Mouse (Mus musculus): ENCODE data around the gene Mxra7. TPM values are rescaled to one million over a fixed set of nuclear protein-coding genes. Genes with fewer than 3 reads are reported as not detected.

The Mxra7 gene
- polyA plus RNA-seq, 1 experiment: 0.05 TPM

DNA sequence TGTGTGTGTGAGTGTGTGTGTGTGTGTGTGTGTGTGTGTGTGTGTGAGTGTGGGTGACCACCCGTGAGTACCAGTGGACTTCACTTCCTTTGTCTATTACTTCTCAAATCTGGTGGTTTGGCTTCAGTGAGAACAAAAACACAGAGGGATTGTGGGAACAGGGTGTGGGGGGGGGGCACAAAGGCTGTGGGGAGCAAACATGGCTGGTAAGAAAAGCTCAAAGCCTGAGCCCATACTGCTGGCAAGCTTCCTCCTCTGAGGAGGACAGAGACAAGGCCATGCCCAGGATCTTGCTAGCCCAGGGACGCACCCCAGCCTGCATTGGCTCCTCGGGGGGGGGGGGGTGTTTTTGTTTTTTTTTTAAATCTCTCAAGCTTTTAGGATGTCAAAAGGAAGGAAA, 20.3 kb downstream of the Mxra7 start:
- no peak overlapping the region for H3K4me3 ChIP-seq (replicated peaks)
- peaks cover 6% of the 10 kb centered on the region for H3K4me1 ChIP-seq (ENCODE audit: control insufficient read depth)
- H3K36me3 ChIP-seq (ENCODE audit: control insufficient read depth): no peaks in the 10 kb centered on the region
- peaks cover 8% of the 10 kb centered on the region for H3K27me3 ChIP-seq (ENCODE audit: control insufficient read depth)
- H3K9me3 ChIP-seq (ENCODE audit: control insufficient read depth, low read length): no peaks in the 10 kb centered on the region
- no peak for TF ChIP-seq TAL1 (IDR thresholded peaks at IDR 0.05; ENCODE audit: low read length)
- TF ChIP-seq GATA1 (IDR thresholded peaks at IDR 0.05; ENCODE audit: low read length): no peak

DNA sequence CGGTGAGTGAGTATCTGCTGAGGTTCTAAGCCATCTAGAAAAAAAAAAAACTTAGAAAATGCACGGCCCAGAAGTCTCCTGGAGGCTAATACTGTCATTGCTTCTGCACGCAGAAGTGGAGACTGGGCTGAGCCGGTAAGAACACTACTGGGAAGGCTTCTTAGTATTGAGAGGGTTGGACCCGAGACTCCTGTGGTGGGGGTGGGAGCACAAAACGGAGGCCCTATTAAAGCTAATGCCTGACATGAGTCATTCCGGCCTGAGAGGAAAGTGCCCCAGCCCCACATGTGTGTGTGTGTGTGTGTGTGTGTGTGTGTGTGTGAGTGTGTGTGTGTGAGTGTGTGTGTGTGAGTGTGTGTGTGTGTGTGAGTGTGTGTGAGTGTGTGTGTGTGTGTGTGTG, 20.7 kb downstream of the Mxra7 start:
- H3K4me1 ChIP-seq (ENCODE audit: control insufficient read depth): peaks cover 6% of the 10 kb centered on the region
- H3K36me3 ChIP-seq (ENCODE audit: control insufficient read depth): no peaks in the 10 kb centered on the region
- H3K4me3 ChIP-seq (replicated peaks): no peak overlapping the region
- no peaks in the 10 kb centered on the region for H3K9me3 ChIP-seq (ENCODE audit: control insufficient read depth, low read length)
- peaks cover 8% of the 10 kb centered on the region for H3K27me3 ChIP-seq (ENCODE audit: control insufficient read depth)
- TF ChIP-seq GATA1 (IDR thresholded peaks at IDR 0.05; ENCODE audit: low read length) (no peak), TAL1 (IDR thresholded peaks at IDR 0.05; ENCODE audit: low read length) (no peak)

DNA sequence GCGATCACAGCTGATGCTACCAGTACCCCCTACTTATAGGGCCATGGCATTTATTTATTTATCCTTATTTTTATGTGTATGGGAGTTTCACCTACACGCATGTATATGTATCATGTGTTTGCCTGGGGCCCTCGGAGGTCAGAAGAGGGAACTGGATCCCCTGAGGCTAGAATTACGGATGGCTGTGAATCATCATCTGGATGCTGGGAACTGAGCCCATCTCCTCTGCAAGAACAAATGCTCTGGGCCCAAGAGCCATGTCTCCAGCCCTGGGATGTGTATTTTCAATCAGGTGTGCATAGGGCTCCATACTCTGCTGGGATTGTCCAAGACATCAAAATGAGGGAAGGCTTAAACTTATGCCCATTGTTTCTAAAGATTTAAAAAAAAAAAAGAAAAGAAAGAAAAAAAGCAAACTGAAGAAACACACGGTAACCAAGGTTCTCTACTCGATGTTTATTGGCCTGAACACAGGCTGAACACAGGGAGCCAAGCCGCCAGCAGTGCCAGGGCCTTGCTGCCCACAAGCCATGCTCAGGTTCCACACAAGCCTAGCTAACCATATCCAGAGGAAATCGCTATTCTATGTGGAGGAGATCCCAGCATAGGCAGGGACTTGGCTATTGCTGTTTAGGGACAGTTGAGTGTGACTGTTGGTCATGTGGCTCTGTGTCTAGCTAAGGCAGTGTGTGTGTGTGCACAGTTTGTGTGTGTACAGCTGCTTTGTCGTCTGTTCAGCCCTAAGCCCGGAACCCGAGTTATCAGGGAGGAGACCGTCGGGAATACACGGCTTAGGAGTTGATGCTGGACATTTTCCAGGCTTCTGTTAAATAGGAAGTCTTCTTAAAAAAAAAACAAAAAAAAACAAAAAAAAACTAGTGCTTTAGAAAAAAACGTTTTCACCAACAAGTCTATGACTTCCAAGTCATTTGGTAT, 21.4 kb downstream of the Mxra7 start:
- peaks cover 5% of the 10 kb centered on the region for H3K4me1 ChIP-seq (ENCODE audit: control insufficient read depth)
- no peaks in the 10 kb centered on the region for H3K9me3 ChIP-seq (ENCODE audit: control insufficient read depth, low read length)
- H3K27me3 ChIP-seq (ENCODE audit: control insufficient read depth): peaks cover 8% of the 10 kb centered on the region

DNA sequence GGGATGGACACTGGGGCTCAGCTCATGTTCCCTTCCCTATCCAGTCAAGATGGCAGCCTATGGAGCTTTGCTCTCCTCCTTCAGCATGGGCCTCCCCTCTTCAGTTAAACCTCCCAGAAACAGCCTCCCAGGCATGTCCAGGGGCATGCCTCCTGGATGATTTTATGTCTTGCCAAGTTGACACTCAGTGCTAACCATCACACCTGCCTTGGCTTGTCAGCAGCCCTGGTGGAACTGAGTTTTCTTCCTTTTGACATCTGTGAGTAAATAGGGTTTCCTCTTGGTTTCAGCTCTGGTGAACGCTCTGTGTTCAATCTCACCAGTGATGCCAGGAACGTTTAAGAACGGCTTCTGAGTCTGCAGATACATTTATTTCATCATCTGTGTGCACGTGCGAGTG, 25.1 kb downstream of the Mxra7 start:
- Histone ChIP-seq H3K36me3 (ENCODE audit: control insufficient read depth) (no peaks in the 10 kb centered on the region), H3K9me3 (ENCODE audit: control insufficient read depth, low read length) (no peaks in the 10 kb centered on the region), H3K27me3 (ENCODE audit: control insufficient read depth) (no peaks in the 10 kb centered on the region), H3K4me3 (replicated peaks) (no peak overlapping the region), H3K4me1 (ENCODE audit: control insufficient read depth) (peaks cover 1% of the 10 kb centered on the region)
- TF ChIP-seq TAL1 (IDR thresholded peaks at IDR 0.05; ENCODE audit: low read length) (no peak), GATA1 (IDR thresholded peaks at IDR 0.05; ENCODE audit: low read length) (no peak)

More for the DNA sequence above, 21.4 kb downstream of the Mxra7 start:
- H3K36me3 ChIP-seq (ENCODE audit: control insufficient read depth): no peaks in the 10 kb centered on the region
- no peak for TF ChIP-seq GATA1 (IDR thresholded peaks at IDR 0.05; ENCODE audit: low read length)
- no peak overlapping the region for H3K4me3 ChIP-seq (replicated peaks)

GRCm38 (mm10) chr11:116801106-116801505, 26.7 kb downstream of the Mxra7 start:
- no peak overlapping the region for H3K4me3 ChIP-seq (replicated peaks)
- peaks cover 3% of the 10 kb centered on the region for H3K4me1 ChIP-seq (ENCODE audit: control insufficient read depth)
- no peaks in the 10 kb centered on the region for H3K36me3 ChIP-seq (ENCODE audit: control insufficient read depth)
- H3K27me3 ChIP-seq (ENCODE audit: control insufficient read depth): no peaks in the 10 kb centered on the region; the same call in 1 of the 2 replicates
- H3K9me3 ChIP-seq (ENCODE audit: control insufficient read depth, low read length): no peaks in the 10 kb centered on the region
- TF ChIP-seq GATA1 (IDR thresholded peaks at IDR 0.05; ENCODE audit: low read length): no peak
- no peak for TF ChIP-seq TAL1 (IDR thresholded peaks at IDR 0.05; ENCODE audit: low read length)

GRCm38 (mm10) chr11:116799364-116799763, 28.5 kb downstream of the Mxra7 start:
- Histone ChIP-seq H3K4me1 (ENCODE audit: control insufficient read depth) (peaks cover 3% of the 10 kb centered on the region), H3K36me3 (ENCODE audit: control insufficient read depth) (no peaks in the 10 kb centered on the region), H3K27me3 (ENCODE audit: control insufficient read depth) (no peaks in the 10 kb centered on the region; the same call in 1 of the 2 replicates), H3K9me3 (ENCODE audit: control insufficient read depth, low read length) (no peaks in the 10 kb centered on the region), H3K4me3 (replicated peaks) (no peak overlapping the region)
- no peak for TF ChIP-seq TAL1 (IDR thresholded peaks at IDR 0.05; ENCODE audit: low read length)
- TF ChIP-seq GATA1 (IDR thresholded peaks at IDR 0.05; ENCODE audit: low read length): no peak

DNA sequence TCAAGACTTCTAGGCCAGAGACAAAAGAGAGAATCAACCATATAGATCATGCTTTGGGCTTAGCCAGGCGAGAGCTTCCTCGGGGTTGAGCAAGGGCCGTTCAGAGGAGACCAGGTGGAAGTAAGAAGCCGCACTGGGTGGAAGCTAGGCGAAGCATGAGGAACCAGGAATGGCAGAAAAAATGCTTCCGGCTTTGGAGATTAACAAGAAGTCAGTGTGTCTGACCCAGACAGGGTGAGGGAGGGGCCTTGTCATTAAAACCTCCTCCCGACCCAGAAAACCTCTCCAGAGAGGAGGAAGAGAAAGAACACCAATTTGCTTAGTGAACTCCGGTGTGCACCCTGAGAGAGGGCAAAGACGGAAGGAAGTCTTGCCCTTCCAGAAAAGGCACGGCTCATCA, 43.6 kb downstream of the Mxra7 start:
- H3K4me3 ChIP-seq (replicated peaks): no peak overlapping the region
- H3K27me3 ChIP-seq (ENCODE audit: control insufficient read depth): peaks cover 4% of the 10 kb centered on the region; the same call in 1 of the 2 replicates
- H3K9me3 ChIP-seq (ENCODE audit: control insufficient read depth, low read length): no peaks in the 10 kb centered on the region
- H3K4me1 ChIP-seq (ENCODE audit: control insufficient read depth): peaks cover 13% of the 10 kb centered on the region
- H3K36me3 ChIP-seq (ENCODE audit: control insufficient read depth): no peaks in the 10 kb centered on the region
- no peak for TF ChIP-seq GATA1 (IDR thresholded peaks at IDR 0.05; ENCODE audit: low read length)
- no peak for TF ChIP-seq TAL1 (IDR thresholded peaks at IDR 0.05; ENCODE audit: low read length)

- Histone ChIP-seq H3K9me3 (ENCODE audit: control insufficient read depth, low read length) (no peaks in the 10 kb centered on the region), H3K27me3 (ENCODE audit: control insufficient read depth) (peaks cover 4% of the 10 kb centered on the region; the same call in 1 of the 2 replicates), H3K4me1 (ENCODE audit: control insufficient read depth) (peaks cover 13% of the 10 kb centered on the region), H3K4me3 (replicated peaks) (peak overlapping the region; percentile 43), H3K36me3 (ENCODE audit: control insufficient read depth) (no peaks in the 10 kb centered on the region)
- peak; percentile 90 for TF ChIP-seq GATA1 (IDR thresholded peaks at IDR 0.05; ENCODE audit: low read length)
- peak; percentile 69 for TF ChIP-seq TAL1 (IDR thresholded peaks at IDR 0.05; ENCODE audit: low read length)
These were observed 45.1 kb downstream of the Mxra7 start for GRCm38 (mm10) chr11:116782737-116783145.

- Histone ChIP-seq H3K9me3 (ENCODE audit: control insufficient read depth, low read length) (peaks cover 3% of the 10 kb centered on the region; the same call in 1 of the 2 replicates), H3K36me3 (ENCODE audit: control insufficient read depth) (no peaks in the 10 kb centered on the region), H3K4me1 (ENCODE audit: control insufficient read depth) (no peaks in the 10 kb centered on the region), H3K27me3 (ENCODE audit: control insufficient read depth) (peaks cover 7% of the 10 kb centered on the region), H3K4me3 (replicated peaks) (no peak within 1 kb of the TSS)
- TF ChIP-seq GATA1 (IDR thresholded peaks at IDR 0.05; ENCODE audit: low read length) (no peak), TAL1 (IDR thresholded peaks at IDR 0.05; ENCODE audit: low read length) (no peak)
These were observed 52.4 kb downstream of the Mxra7 start, which contains the start of gene St6galnac1 for GRCm38 (mm10) chr11:116775407-116775806. Gene St6galnac1 (minus strand): TSS chr11:116775507.
